Mouse (Mus musculus) neural tube, embryonic 11.5 days (tissue): ENCODE measurements around the gene Poll. TPM values are rescaled to one million over a fixed set of nuclear protein-coding genes. Genes with fewer than 3 reads are reported as not detected.

Source experiments
- ATAC-seq: fragments of 200-750 bp; cut with Nextera tagmentation; 2 replicates; pipeline ENCODE4 v1.8.0; 2017; ENCODE audit warnings: moderate number of reproducible peaks, mild to moderate bottlenecking, moderate TSS enrichment, moderate library complexity; ENCODE audit not compliant: insufficient read depth, low FRiP score, low TSS enrichment
- DNase-seq: peaks from one replicate; pipeline ENCODE4 v3.0.0-alpha.2; 2015; ENCODE audit warnings: low spot score
- H3K27ac ChIP-seq: fragments of 300-500 bp; sonication (generic); 2 replicates; pipeline ENCODE4 v1.5.1; 2014; ENCODE audit warnings: low read depth, mild to moderate bottlenecking, low read length
- H3K27me3 ChIP-seq: fragments of 300-500 bp; sonication (generic); 2 replicates; pipeline ENCODE4 v1.6.1; 2014; ENCODE audit warnings: mild to moderate bottlenecking, low read length, mixed read lengths; ENCODE audit not compliant: control insufficient read depth, insufficient read depth
- H3K36me3 ChIP-seq: fragments of 300-500 bp; sonication (generic); 2 replicates; pipeline ENCODE4 v1.6.1; 2014; ENCODE audit warnings: mild to moderate bottlenecking, low read length, moderate library complexity, mixed read lengths; ENCODE audit not compliant: control insufficient read depth, insufficient read depth
- H3K4me1 ChIP-seq: fragments of 300-500 bp; sonication (generic); 2 replicates; pipeline ENCODE4 v1.6.1; 2014; ENCODE audit warnings: low read length, mixed read lengths; ENCODE audit not compliant: control insufficient read depth, insufficient read depth
- H3K4me2 ChIP-seq: fragments of 300-500 bp; sonication (generic); 2 replicates; pipeline ENCODE4 v1.6.1; 2014; ENCODE audit warnings: low read depth, mild to moderate bottlenecking, moderate library complexity
- H3K4me3 ChIP-seq: fragments of 300-500 bp; sonication (generic); 2 replicates; pipeline ENCODE4 v1.5.1; 2014; ENCODE audit warnings: low read depth, low read length
- H3K9ac ChIP-seq: fragments of 300-500 bp; sonication (generic); 2 replicates; pipeline ENCODE4 v1.6.1; 2014; ENCODE audit warnings: mild to moderate bottlenecking, low read length
- H3K9me3 ChIP-seq: fragments of 300-500 bp; sonication (generic); 2 replicates; pipeline ENCODE4 v1.6.1; 2016; ENCODE audit warnings: low read length; ENCODE audit not compliant: control insufficient read depth
- WGBS: fragments of 180-500 bp; shearing (Covaris S2); extraction: QIAGEN DNeasy Blood & Tissue Kit; methylation state at CpG from one replicate; pipeline ENCODE4 v1.1.7; 2014; 5-methylcytosine and 5-hydroxymethylcytosine counted together
- polyA plus RNA-seq: library from polyadenylated mRNA; unstranded; fragments of >200 nt; fragmentation: Nextera tagmentation; extraction: Ambion mirVana; gene quantifications from 2 replicates; pipeline ENCODE4 v1.2.1, GENCODE M21; 2014

Gene Poll
- polyA plus RNA-seq, 1 experiment from 2014 or later, result 18.5 TPM

GRCm38 (mm10) chr19:45535929-45536328, 24.4 kb downstream of the Poll start:
- Histone ChIP-seq H3K36me3 (no peaks in the 10 kb centered on the region), H3K4me1 (peaks cover 14% of the 10 kb centered on the region), H3K9me3 (no peaks in the 10 kb centered on the region), H3K9ac (no peak overlapping the region), H3K27me3 (peaks cover 11% of the 10 kb centered on the region), H3K4me3 (no peak overlapping the region), H3K27ac (no peak overlapping the region), H3K4me2 (no peak overlapping the region)
- WGBS, result 49% methylated on average over 6 of the region's 6 CpGs
- DNase-seq (no peak), ATAC-seq (peak; percentile 42; the same call in 1 of the 2 replicates)

DNA sequence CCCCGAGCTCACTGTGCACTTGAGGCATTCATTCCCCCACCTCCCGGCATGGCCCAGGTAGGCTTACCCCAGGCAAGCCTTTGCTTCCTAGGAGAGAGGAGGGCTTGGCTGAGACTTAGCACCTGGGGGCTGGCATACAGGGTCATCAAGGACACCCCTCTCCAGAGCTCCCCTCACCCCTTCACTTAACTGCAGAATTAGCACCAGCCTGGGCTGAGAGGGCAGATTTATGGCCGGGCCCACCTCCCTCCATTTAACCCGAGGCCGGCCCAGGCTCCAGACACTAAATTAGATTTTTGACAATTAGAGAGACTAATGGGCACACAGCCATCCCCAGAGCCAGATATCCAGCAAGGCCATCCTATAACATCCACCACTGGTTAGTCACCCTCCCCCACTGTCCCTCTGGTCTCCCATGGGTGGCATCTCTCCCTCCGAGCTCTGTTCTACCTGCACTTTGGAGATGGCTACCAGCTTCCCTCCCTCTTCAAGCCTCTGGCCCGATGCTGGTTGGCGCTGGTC, 25.1 kb downstream of the Poll start:
- Histone ChIP-seq H3K4me3 (no peak overlapping the region), H3K9me3 (no peaks in the 10 kb centered on the region), H3K9ac (no peak overlapping the region), H3K36me3 (no peaks in the 10 kb centered on the region; the same call in 1 of the 2 replicates), H3K27ac (no peak overlapping the region), H3K4me2 (no peak overlapping the region), H3K4me1 (peaks cover 8% of the 10 kb centered on the region), H3K27me3 (peaks cover 5% of the 10 kb centered on the region; the same call in 1 of the 2 replicates)
- DNase-seq (no peak), ATAC-seq (peak; percentile 45; the same call in 1 of the 2 replicates)
- WGBS, result 57% methylated on average over 8 of the region's 8 CpGs

DNA sequence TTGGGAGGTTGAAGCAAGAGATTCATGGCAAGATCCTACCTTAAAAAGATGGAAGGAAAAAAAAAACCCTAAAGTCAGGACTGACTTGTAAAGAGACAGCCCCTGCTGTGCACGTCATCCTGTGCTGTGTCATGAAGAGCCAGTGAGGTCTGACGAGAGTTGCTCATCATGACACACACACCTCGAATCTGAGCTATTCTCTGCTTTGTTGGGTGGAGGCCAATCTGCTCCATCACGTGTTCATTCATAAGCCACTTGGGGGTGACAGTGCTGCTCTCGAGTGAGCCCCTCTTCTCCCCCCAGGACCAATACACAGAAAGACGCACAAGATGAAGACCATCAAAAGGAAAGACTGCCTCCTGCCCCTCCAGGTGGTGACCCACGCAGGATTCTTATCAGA, 26.7 kb downstream of the Poll start:
- DNase-seq (no peak), ATAC-seq (no peak)
- H3K27ac ChIP-seq, result no peak overlapping the region
- H3K9me3 ChIP-seq, result no peaks in the 10 kb centered on the region
- no peak overlapping the region for H3K9ac ChIP-seq
- no peaks in the 10 kb centered on the region for H3K27me3 ChIP-seq
- H3K36me3 ChIP-seq, result peaks cover 4% of the 10 kb centered on the region
- H3K4me2 ChIP-seq, result no peak overlapping the region
- 75% methylated on average over 7 of the region's 7 CpGs for WGBS
- H3K4me1 ChIP-seq, result peaks cover 8% of the 10 kb centered on the region; the same call in 1 of the 2 replicates
- no peak overlapping the region for H3K4me3 ChIP-seq

- ATAC-seq (no peak), DNase-seq (no peak)
- Histone ChIP-seq H3K4me2 (no peak overlapping the region), H3K36me3 (peaks cover 8% of the 10 kb centered on the region), H3K4me3 (no peak overlapping the region), H3K4me1 (peaks cover 8% of the 10 kb centered on the region; the same call in 1 of the 2 replicates), H3K9me3 (no peaks in the 10 kb centered on the region), H3K27me3 (no peaks in the 10 kb centered on the region), H3K27ac (no peak overlapping the region), H3K9ac (no peak overlapping the region)
- WGBS, result 61% methylated on average over 6 of the region's 6 CpGs
Measured at GRCm38 (mm10) chr19:45531554-45531953, 28.8 kb downstream of the Poll start.

DNA sequence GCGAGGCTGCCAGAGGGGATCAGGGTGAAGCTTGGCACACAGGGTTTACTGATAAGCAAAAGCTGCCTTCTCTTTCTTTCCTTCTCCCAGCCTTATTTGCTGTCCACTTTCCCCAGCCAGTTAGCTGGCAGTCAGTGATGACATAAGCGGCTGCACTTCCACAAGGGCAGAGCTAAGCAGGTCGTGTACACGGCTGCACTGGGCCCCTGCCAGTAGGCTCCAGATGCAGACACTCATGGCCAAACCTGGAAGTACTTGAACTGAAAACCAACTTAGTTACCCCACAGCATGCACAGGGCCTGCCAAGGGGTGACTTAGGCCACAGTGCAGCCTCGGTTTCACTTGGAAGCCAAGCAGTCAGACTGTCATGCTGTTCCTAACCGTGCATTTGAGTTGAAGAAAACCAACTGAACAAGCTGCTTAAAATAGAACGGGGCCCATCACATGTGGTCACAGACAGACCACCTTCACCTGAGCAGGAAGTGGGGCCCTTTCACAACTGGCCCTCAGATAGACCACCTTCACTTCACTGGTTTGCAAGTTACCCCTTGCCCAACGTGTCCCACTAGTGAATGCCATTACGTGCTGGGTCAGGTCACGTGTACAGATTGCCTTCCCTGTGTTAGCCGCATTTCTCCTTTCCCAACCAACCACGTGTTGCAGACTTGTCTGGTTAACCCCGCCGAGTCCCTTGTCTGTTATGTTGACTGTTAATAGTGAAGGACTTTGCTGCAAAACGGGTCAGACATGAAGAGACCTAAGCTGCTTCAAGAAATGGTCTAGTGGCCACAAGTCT, 29.9 kb downstream of the Poll start:
- Histone ChIP-seq H3K4me3 (no peak overlapping the region), H3K36me3 (peaks cover 8% of the 10 kb centered on the region), H3K27me3 (no peaks in the 10 kb centered on the region), H3K27ac (no peak overlapping the region), H3K9me3 (no peaks in the 10 kb centered on the region), H3K4me2 (no peak overlapping the region), H3K4me1 (peaks cover 4% of the 10 kb centered on the region; the same call in 1 of the 2 replicates), H3K9ac (no peak overlapping the region)
- no peak for DNase-seq
- 88% methylated on average over 15 of the region's 15 CpGs for WGBS
- ATAC-seq, result no peak

DNA sequence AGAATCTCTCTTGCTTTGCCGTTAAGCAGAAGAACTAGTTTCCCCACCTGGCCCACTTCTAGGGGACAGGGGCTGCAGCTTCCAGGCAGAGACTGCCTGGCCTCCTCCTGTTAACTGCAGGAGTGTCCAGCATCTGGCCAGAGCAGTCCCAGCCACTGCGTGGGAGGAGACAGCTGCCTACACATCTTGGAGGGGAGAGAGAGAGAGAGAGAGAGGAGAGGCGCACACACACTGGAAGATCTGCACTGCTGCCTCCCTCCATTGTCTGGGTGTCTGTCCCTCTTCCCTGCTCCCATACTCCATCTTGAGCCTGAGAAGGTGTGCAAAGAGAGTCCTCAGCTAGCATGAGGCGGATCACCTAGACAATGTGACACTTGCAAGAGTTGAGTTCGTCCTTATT, 31.0 kb downstream of the Poll start:
- no peak overlapping the region for H3K4me3 ChIP-seq
- no peak overlapping the region for H3K9ac ChIP-seq
- H3K27ac ChIP-seq, result no peak overlapping the region
- ATAC-seq (no peak), DNase-seq (no peak)
- H3K9me3 ChIP-seq, result no peaks in the 10 kb centered on the region
- no peaks in the 10 kb centered on the region for H3K27me3 ChIP-seq
- H3K4me2 ChIP-seq, result no peak overlapping the region
- H3K36me3 ChIP-seq, result peaks cover 9% of the 10 kb centered on the region
- H3K4me1 ChIP-seq, result no peaks in the 10 kb centered on the region
- WGBS, result 82% methylated on average over 5 of the region's 5 CpGs

DNA sequence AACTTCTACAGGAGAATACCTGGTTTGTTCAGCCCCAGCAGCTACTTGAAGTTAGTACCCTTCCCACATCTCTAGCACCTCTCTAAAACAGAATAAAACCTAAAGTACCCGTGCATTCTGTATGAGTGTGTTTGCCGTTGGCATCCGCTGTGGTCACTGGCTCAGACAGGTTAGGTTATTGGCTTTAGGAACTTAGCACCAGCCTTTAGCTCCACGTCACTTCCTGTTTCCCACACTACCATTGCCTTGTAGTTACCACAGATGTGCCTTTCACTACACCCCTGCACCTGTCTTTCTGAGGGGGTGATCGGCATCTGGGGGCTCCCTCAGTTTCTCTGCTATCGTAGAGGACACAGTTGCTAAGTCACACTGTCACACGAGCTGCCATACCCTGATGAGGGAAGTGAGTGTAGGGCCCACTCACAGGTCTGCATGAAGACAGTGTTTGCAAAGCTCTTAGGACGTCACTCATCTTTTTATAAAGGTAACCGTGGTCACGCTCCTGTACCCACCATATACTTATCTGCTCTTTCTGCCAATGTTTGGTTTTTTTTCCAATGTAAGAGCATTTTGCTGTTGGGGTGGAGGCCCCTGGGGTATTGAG, 32.3 kb downstream of the Poll start:
- no peak for DNase-seq
- Histone ChIP-seq H3K27me3 (no peaks in the 10 kb centered on the region), H3K27ac (no peak overlapping the region), H3K4me3 (no peak overlapping the region), H3K9me3 (no peaks in the 10 kb centered on the region), H3K4me1 (no peaks in the 10 kb centered on the region), H3K9ac (no peak overlapping the region), H3K4me2 (no peak overlapping the region), H3K36me3 (peaks cover 9% of the 10 kb centered on the region)
- 93% methylated on average over 10 of the region's 10 CpGs for WGBS
- ATAC-seq, result no peak

- DNase-seq (no peak), ATAC-seq (no peak)
- no peaks in the 10 kb centered on the region for H3K27me3 ChIP-seq
- H3K4me2 ChIP-seq, result no peak overlapping the region
- H3K9ac ChIP-seq, result no peak overlapping the region
- peaks cover 9% of the 10 kb centered on the region for H3K36me3 ChIP-seq
- no peak overlapping the region for H3K4me3 ChIP-seq
- H3K4me1 ChIP-seq, result no peaks in the 10 kb centered on the region
- WGBS, result 89% methylated on average over 7 of the region's 7 CpGs
- H3K27ac ChIP-seq, result no peak overlapping the region
- H3K9me3 ChIP-seq, result no peaks in the 10 kb centered on the region
Measured at GRCm38 (mm10) chr19:45527382-45527781, 32.9 kb downstream of the Poll start.
